Mouse (Mus musculus): ENCODE data around the gene Olfr1393. TPM values are rescaled to one million over a fixed set of nuclear protein-coding genes. Genes with fewer than 3 reads are reported as not detected.
"Not testable (repeated sequence)": the region's sequence is repeated elsewhere in the genome, so short reads cannot be mapped to it uniquely, and the experiment has no call there.

Olfr1393 gene
- total and polyA plus RNA-seq, 2 experiments from 2014 or later, result 0.10 TPM; not detected in 1

GRCm38 (mm10) chr11:49287251-49287650, 9.1 kb downstream of the Olfr1393 start:
- Histone ChIP-seq H3K4me1 (ENCODE audit: insufficient read depth, low read length) (no peaks in the 10 kb centered on the region), H3K9ac (replicated peaks; ENCODE audit: low read length) (no peak overlapping the region), H3K4me3 (ENCODE audit: low read length) (no peak overlapping the region), H3K27ac (no peak overlapping the region), H3K36me3 (ENCODE audit: insufficient read depth, low read length) (no peaks in the 10 kb centered on the region), H3K9me3 (ENCODE audit: low read length) (0 out of 2 replicates have a peak, but pooled peaks cover 3% of the 10 kb centered on the region), H3K27me3 (ENCODE audit: insufficient read depth, low read length) (no peaks in the 10 kb centered on the region), H3K4me2 (ENCODE audit: low read depth, low read length) (no peak overlapping the region)
- ATAC-seq, result no peak
- no peak for TF ChIP-seq CTCF (IDR thresholded peaks at IDR 0.05; ENCODE audit: low read depth)
- WGBS, result 83% methylated on average over 2 of the region's 2 CpGs
- DNase-seq (ENCODE audit: low spot score), result no peak

DNA sequence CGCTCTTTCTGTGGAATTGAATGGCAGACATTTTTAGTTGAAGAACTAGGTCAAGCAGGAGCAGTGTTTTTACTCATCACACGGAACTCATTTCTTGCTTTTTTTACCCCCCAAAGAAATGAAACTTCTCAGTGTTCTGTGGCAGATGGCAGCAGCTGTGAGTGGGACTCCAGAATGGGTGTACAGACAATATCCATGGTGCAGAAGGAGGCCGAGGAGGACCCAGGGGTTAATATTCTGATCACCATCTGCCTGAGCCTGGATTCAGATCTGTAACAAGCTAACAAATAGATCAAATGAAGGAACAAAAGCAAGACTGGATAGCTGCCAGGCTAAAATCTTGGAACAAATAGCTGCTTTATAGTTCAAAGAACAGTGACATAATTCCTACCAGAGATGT, 14.7 kb downstream of the Olfr1393 start:
- Histone ChIP-seq H3K27me3 (ENCODE audit: insufficient read depth, low read length) (no peaks in the 10 kb centered on the region), H3K36me3 (ENCODE audit: insufficient read depth, low read length) (no peaks in the 10 kb centered on the region), H3K4me2 (ENCODE audit: low read depth, low read length) (no peak overlapping the region), H3K9me3 (ENCODE audit: low read length) (no peaks in the 10 kb centered on the region), H3K27ac (no peak overlapping the region), H3K4me1 (ENCODE audit: insufficient read depth, low read length) (no peaks in the 10 kb centered on the region), H3K9ac (replicated peaks; ENCODE audit: low read length) (no peak overlapping the region), H3K4me3 (ENCODE audit: low read length) (no peak overlapping the region)
- WGBS, result 43% methylated on average over 3 of the region's 3 CpGs
- no peak for DNase-seq (ENCODE audit: low spot score)
- no peak for ATAC-seq
- no peak for TF ChIP-seq CTCF (IDR thresholded peaks at IDR 0.05; ENCODE audit: low read depth)

GRCm38 (mm10) chr11:49304441-49304840, 26.3 kb downstream of the Olfr1393 start, which contains the start of gene Olfr10:
TSS of gene Olfr10 (plus strand) at chr11:49304741.
- H3K4me1 ChIP-seq (ENCODE audit: insufficient read depth, low read length), result no peaks in the 10 kb centered on the region
- no peak within 1 kb of the TSS for H3K9ac ChIP-seq (replicated peaks; ENCODE audit: low read length)
- no peak within 1 kb of the TSS for H3K27ac ChIP-seq
- no peaks in the 10 kb centered on the region for H3K27me3 ChIP-seq (ENCODE audit: insufficient read depth, low read length)
- no peak within 1 kb of the TSS for H3K4me3 ChIP-seq (ENCODE audit: low read length)
- DNase-seq (ENCODE audit: low spot score) (no peak), ATAC-seq (no peak)
- no peak within 1 kb of the TSS for H3K4me2 ChIP-seq (ENCODE audit: low read depth, low read length)
- TF ChIP-seq CTCF (IDR thresholded peaks at IDR 0.05; ENCODE audit: low read depth), result no peak
- no peaks in the 10 kb centered on the region for H3K36me3 ChIP-seq (ENCODE audit: insufficient read depth, low read length)
- no peaks in the 10 kb centered on the region for H3K9me3 ChIP-seq (ENCODE audit: low read length)

GRCm38 (mm10) chr11:49308547-49308946, 30.4 kb downstream of the Olfr1393 start:
- H3K36me3 ChIP-seq (ENCODE audit: insufficient read depth, low read length); H3K4me1 ChIP-seq (ENCODE audit: insufficient read depth, low read length); ATAC-seq; H3K4me2 ChIP-seq (ENCODE audit: low read depth, low read length); H3K9me3 ChIP-seq (ENCODE audit: low read length); H3K27me3 ChIP-seq (ENCODE audit: insufficient read depth, low read length); DNase-seq (ENCODE audit: low spot score); H3K4me3 ChIP-seq (ENCODE audit: low read length); H3K9ac ChIP-seq (replicated peaks; ENCODE audit: low read length); H3K27ac ChIP-seq: not testable (repeated sequence)
- 89% methylated on average over 5 of the region's 5 CpGs for WGBS

DNA sequence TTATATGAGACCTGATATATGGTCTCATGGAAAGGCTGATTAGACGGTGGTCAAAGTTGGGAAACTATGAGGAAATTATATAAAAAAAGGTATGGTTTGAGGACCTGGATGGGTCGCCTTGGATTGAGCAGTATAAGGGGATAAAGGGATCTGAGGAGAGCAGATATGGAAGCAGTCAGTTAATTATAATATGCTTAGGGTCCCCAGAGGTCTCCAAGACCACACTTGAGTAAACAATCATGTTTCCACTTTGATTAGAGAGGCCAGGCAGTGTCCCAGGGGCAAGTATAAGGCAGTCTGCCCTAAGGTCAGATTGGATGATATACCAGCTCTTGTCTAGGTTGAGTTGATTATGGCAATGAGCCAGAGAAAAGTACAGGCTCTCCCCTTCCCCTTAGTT, 44.3 kb downstream of the Olfr1393 start, which contains the start of gene Olfr1391:
Gene Olfr1391, plus strand, starts transcription at position 301 of the 400 bp plus-strand sequence.
- no peaks in the 10 kb centered on the region for H3K4me1 ChIP-seq (ENCODE audit: insufficient read depth, low read length)
- no peak within 1 kb of the TSS for H3K4me3 ChIP-seq (ENCODE audit: low read length)
- H3K9ac ChIP-seq (replicated peaks; ENCODE audit: low read length), result no peak within 1 kb of the TSS
- 76% methylated on average over 2 of the region's 2 CpGs for WGBS
- ATAC-seq (no peak), DNase-seq (ENCODE audit: low spot score) (no peak)
- no peaks in the 10 kb centered on the region for H3K9me3 ChIP-seq (ENCODE audit: low read length)
- H3K4me2 ChIP-seq (ENCODE audit: low read depth, low read length), result no peak within 1 kb of the TSS
- no peaks in the 10 kb centered on the region for H3K36me3 ChIP-seq (ENCODE audit: insufficient read depth, low read length)
- TF ChIP-seq CTCF (IDR thresholded peaks at IDR 0.05; ENCODE audit: low read depth), result no peak
- H3K27me3 ChIP-seq (ENCODE audit: insufficient read depth, low read length), result no peaks in the 10 kb centered on the region
- H3K27ac ChIP-seq, result no peak within 1 kb of the TSS

- no peaks in the 10 kb centered on the region for H3K36me3 ChIP-seq (ENCODE audit: insufficient read depth, low read length)
Observed at GRCm38 (mm10) chr11:49326726-49327125, 48.6 kb downstream of the Olfr1393 start.

DNA sequence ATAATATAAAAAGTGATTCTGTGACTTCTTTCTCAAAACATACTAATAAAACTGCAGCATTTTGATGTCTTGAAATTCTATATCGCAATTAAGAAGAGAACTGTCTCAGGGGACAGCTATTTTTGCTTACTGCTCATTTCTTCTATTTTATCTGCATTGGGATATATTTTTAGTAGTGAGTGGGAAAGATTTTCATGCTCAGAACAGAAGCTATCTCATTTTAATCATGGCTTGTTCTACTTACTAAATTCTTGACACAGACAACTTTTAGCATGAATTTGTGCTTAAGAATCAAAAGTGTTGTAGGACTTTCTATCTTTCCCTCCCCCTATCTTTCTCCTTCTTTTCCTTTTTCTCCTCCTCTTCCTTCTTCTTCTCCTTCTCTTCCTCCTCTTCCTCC, 51.6 kb downstream of the Olfr1393 start:
- TF ChIP-seq CTCF (IDR thresholded peaks at IDR 0.05; ENCODE audit: low read depth), result no peak
- WGBS, result 75% methylated on average over 1 of the region's 1 CpGs
- no peak overlapping the region for H3K4me3 ChIP-seq (ENCODE audit: low read length)
- DNase-seq (ENCODE audit: low spot score), result no peak
- H3K4me1 ChIP-seq (ENCODE audit: insufficient read depth, low read length), result no peaks in the 10 kb centered on the region
- H3K9me3 ChIP-seq (ENCODE audit: low read length), result no peaks in the 10 kb centered on the region
- H3K36me3 ChIP-seq (ENCODE audit: insufficient read depth, low read length), result no peaks in the 10 kb centered on the region
- no peak overlapping the region for H3K9ac ChIP-seq (replicated peaks; ENCODE audit: low read length)
- H3K27me3 ChIP-seq (ENCODE audit: insufficient read depth, low read length), result no peaks in the 10 kb centered on the region
- no peak overlapping the region for H3K27ac ChIP-seq
- no peak for ATAC-seq
- no peak overlapping the region for H3K4me2 ChIP-seq (ENCODE audit: low read depth, low read length)

More at GRCm38 (mm10) chr11:49326726-49327125, 48.6 kb downstream of the Olfr1393 start:
- Histone ChIP-seq H3K9me3 (ENCODE audit: low read length) (no peaks in the 10 kb centered on the region), H3K4me2 (ENCODE audit: low read depth, low read length) (no peak overlapping the region), H3K4me1 (ENCODE audit: insufficient read depth, low read length) (no peaks in the 10 kb centered on the region), H3K27me3 (ENCODE audit: insufficient read depth, low read length) (no peaks in the 10 kb centered on the region), H3K9ac (replicated peaks; ENCODE audit: low read length) (no peak overlapping the region), H3K4me3 (ENCODE audit: low read length) (no peak overlapping the region), H3K27ac (no peak overlapping the region)
- no peak for TF ChIP-seq CTCF (IDR thresholded peaks at IDR 0.05; ENCODE audit: low read depth)
- ATAC-seq (no peak), DNase-seq (ENCODE audit: low spot score) (no peak)
- 89% methylated on average over 3 of the region's 3 CpGs for WGBS

Other genes with a start within 250 kb of the Olfr1393 start
- 0.78 and 1.7 TPM in 2 replicates for gene 9930111J21Rik2, start 227.1 kb upstream of the Olfr1393 start, total RNA-seq (2014; rRNA removed)
- gene 9930111J21Rik2, start 227.1 kb upstream of the Olfr1393 start, polyA plus RNA-seq (2015; fragmentation: Nextera tagmentation; extraction: Ambion mirVana), result 0.16 and 0.49 TPM in 2 replicates
- gene Tgtp2, start 214.1 kb upstream of the Olfr1393 start, total RNA-seq (2014; rRNA removed), result not detected in 2 replicates
- gene Tgtp2, start 214.1 kb upstream of the Olfr1393 start, polyA plus RNA-seq (2015; fragmentation: Nextera tagmentation; extraction: Ambion mirVana), result 0.20 and 0.52 TPM in 2 replicates
- 0.68 TPM in 1 of 2 replicates, not detected in the other for gene Ifi47, start 201.7 kb upstream of the Olfr1393 start, total RNA-seq (2014; rRNA removed)
- 1.2 and 1.6 TPM in 2 replicates for gene Ifi47, start 201.7 kb upstream of the Olfr1393 start, polyA plus RNA-seq (2015; fragmentation: Nextera tagmentation; extraction: Ambion mirVana)
- gene Olfr1396, start 163.4 kb upstream of the Olfr1393 start, total RNA-seq (2014; rRNA removed), result not detected in 2 replicates
- not detected in 2 replicates for gene Olfr1396, start 163.4 kb upstream of the Olfr1393 start, polyA plus RNA-seq (2015; fragmentation: Nextera tagmentation; extraction: Ambion mirVana)
- gene Olfr1395, start 136.0 kb upstream of the Olfr1393 start, total RNA-seq (2014; rRNA removed), result not detected in 2 replicates
- not detected in 2 replicates for gene Olfr1395, start 136.0 kb upstream of the Olfr1393 start, polyA plus RNA-seq (2015; fragmentation: Nextera tagmentation; extraction: Ambion mirVana)
- not detected in 2 replicates for gene Olfr1394, start 123.9 kb upstream of the Olfr1393 start, total RNA-seq (2014; rRNA removed)
- gene Olfr1394, start 123.9 kb upstream of the Olfr1393 start, polyA plus RNA-seq (2015; fragmentation: Nextera tagmentation; extraction: Ambion mirVana), result not detected in 2 replicates
- 0.37 TPM in 1 of 2 replicates, not detected in the other for gene Btnl9, start 91.1 kb upstream of the Olfr1393 start, total RNA-seq (2014; rRNA removed)
- 0.39 and 0.50 TPM in 2 replicates for gene Btnl9, start 91.1 kb upstream of the Olfr1393 start, polyA plus RNA-seq (2015; fragmentation: Nextera tagmentation; extraction: Ambion mirVana)
- gene Zfp62, start 75.0 kb upstream of the Olfr1393 start, total RNA-seq (2014; rRNA removed), result 20.2 and 25.0 TPM in 2 replicates
- 25.7 and 25.8 TPM in 2 replicates for gene Zfp62, start 75.0 kb upstream of the Olfr1393 start, polyA plus RNA-seq (2015; fragmentation: Nextera tagmentation; extraction: Ambion mirVana)
- gene Mgat1, start 34.1 kb upstream of the Olfr1393 start, total RNA-seq (2014; rRNA removed), result 87.4 and 109 TPM in 2 replicates
- 33.6 and 35.3 TPM in 2 replicates for gene Mgat1, start 34.1 kb upstream of the Olfr1393 start, polyA plus RNA-seq (2015; fragmentation: Nextera tagmentation; extraction: Ambion mirVana)
- not detected in 2 replicates for gene Olfr1392, start 7.0 kb downstream of the Olfr1393 start, total RNA-seq (2014; rRNA removed)
- not detected in 2 replicates for gene Olfr1392, start 7.0 kb downstream of the Olfr1393 start, polyA plus RNA-seq (2015; fragmentation: Nextera tagmentation; extraction: Ambion mirVana)
- not detected in 2 replicates for gene Olfr10, start 26.4 kb downstream of the Olfr1393 start, total RNA-seq (2014; rRNA removed)
- not detected in 2 replicates for gene Olfr10, start 26.4 kb downstream of the Olfr1393 start, polyA plus RNA-seq (2015; fragmentation: Nextera tagmentation; extraction: Ambion mirVana)
- gene Olfr1391, start 44.4 kb downstream of the Olfr1393 start, total RNA-seq (2014; rRNA removed), result not detected in 2 replicates
- gene Olfr1391, start 44.4 kb downstream of the Olfr1393 start, polyA plus RNA-seq (2015; fragmentation: Nextera tagmentation; extraction: Ambion mirVana), result not detected in 2 replicates
- not detected in 2 replicates for gene Olfr1390, start 56.9 kb downstream of the Olfr1393 start, total RNA-seq (2014; rRNA removed)
- not detected in 2 replicates for gene Olfr1390, start 56.9 kb downstream of the Olfr1393 start, polyA plus RNA-seq (2015; fragmentation: Nextera tagmentation; extraction: Ambion mirVana)
- not detected in 2 replicates for gene Olfr1389, start 144.8 kb downstream of the Olfr1393 start, total RNA-seq (2014; rRNA removed)
- not detected in 2 replicates for gene Olfr1389, start 144.8 kb downstream of the Olfr1393 start, polyA plus RNA-seq (2015; fragmentation: Nextera tagmentation; extraction: Ambion mirVana)
- gene Olfr1388, start 158.3 kb downstream of the Olfr1393 start, total RNA-seq (2014; rRNA removed), result 0.10 TPM in 1 of 2 replicates, not detected in the other
- gene Olfr1388, start 158.3 kb downstream of the Olfr1393 start, polyA plus RNA-seq (2015; fragmentation: Nextera tagmentation; extraction: Ambion mirVana), result 0.08 TPM in 1 of 2 replicates, not detected in the other
- gene Olfr1387, start 177.0 kb downstream of the Olfr1393 start, total RNA-seq (2014; rRNA removed), result not detected in 2 replicates
- gene Olfr1387, start 177.0 kb downstream of the Olfr1393 start, polyA plus RNA-seq (2015; fragmentation: Nextera tagmentation; extraction: Ambion mirVana), result not detected in 2 replicates
- not detected in 2 replicates for gene Olfr1386, start 186.7 kb downstream of the Olfr1393 start, total RNA-seq (2014; rRNA removed)
- not detected in 2 replicates for gene Olfr1386, start 186.7 kb downstream of the Olfr1393 start, polyA plus RNA-seq (2015; fragmentation: Nextera tagmentation; extraction: Ambion mirVana)
- not detected in 2 replicates for gene Olfr1385, start 210.8 kb downstream of the Olfr1393 start, total RNA-seq (2014; rRNA removed)
- gene Olfr1385, start 210.8 kb downstream of the Olfr1393 start, polyA plus RNA-seq (2015; fragmentation: Nextera tagmentation; extraction: Ambion mirVana), result not detected in 2 replicates
- gene Olfr1384, start 228.4 kb downstream of the Olfr1393 start, total RNA-seq (2014; rRNA removed), result not detected in 2 replicates
- not detected in 2 replicates for gene Olfr1384, start 228.4 kb downstream of the Olfr1393 start, polyA plus RNA-seq (2015; fragmentation: Nextera tagmentation; extraction: Ambion mirVana)
- not detected in 2 replicates for gene Olfr1383, start 241.3 kb downstream of the Olfr1393 start, total RNA-seq (2014; rRNA removed)
- not detected in 2 replicates for gene Olfr1383, start 241.3 kb downstream of the Olfr1393 start, polyA plus RNA-seq (2015; fragmentation: Nextera tagmentation; extraction: Ambion mirVana)
- not detected in 2 replicates for gene Olfr1382, start 249.9 kb downstream of the Olfr1393 start, total RNA-seq (2014; rRNA removed)
- gene Olfr1382, start 249.9 kb downstream of the Olfr1393 start, polyA plus RNA-seq (2015; fragmentation: Nextera tagmentation; extraction: Ambion mirVana), result not detected in 2 replicates